Mouse (Mus musculus) 3134 (cell line): Measurements from ENCODE around the gene Nova2.
A peak's percentile ranks its signal among the peaks of the same experiment; 100 is the strongest.

Experiments used
- DNase-seq: peaks from one replicate; pipeline ENCODE4 v3.0.0-alpha.2; 2011; ENCODE audit warnings: low spot score; ENCODE audit not compliant: insufficient read length; ENCODE audit errors: extremely low read depth

The Nova2 gene

GRCm38 (mm10) chr7:18923267-18923666 is 2.4 kb upstream of the Nova2 start:
- no peak for DNase-seq

DNA sequence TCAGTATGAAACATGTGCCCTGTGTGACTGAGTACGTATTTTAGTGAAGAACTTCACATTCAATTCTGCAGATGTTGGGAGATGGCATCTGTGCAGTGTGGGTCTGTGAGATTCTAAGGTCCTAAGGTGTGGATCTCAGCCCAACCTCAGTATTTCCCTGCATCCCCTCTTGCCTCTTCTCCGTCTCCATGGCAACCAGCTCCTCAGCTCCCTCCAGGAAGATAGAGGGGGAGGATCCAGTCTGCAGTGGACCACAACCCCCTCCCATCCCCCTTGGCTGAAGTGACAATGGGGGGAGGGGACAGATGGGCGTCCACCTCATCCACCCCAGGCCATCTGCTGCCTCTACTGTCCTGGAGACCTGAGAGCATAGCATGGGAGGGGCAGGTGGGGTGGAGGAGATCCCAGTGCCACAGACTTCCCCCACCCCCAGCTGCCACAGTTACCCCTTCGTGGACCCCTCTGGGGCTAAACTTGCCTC is 1.9 kb upstream of the Nova2 start:
- DNase-seq: no peak

DNA sequence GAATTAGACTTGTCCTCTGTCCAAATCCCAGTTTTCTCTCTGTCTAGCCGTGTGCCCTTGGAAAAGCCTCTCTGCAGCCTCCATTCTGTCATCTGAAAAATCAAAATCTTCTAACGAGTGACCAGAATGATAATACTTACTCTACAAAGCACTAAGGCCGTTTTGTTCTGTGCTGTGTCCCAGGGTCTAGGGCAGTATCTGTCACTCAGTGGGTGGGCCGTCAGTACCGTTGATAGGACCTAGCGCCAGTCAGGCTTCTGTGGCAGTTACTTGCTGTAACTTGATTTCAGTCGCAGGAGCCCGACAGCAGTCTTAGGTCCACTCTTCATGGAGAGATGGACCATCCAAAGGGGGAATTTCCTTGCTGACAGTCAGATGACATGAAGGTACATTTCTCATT is 1.4 kb upstream of the Nova2 start:
- no peak for DNase-seq

GRCm38 (mm10) chr7:18926041-18926790 is 528 bp downstream of the Nova2 start:
- no peak for DNase-seq

GRCm38 (mm10) chr7:18926911-18927310 is 1.2 kb downstream of the Nova2 start:
- no peak for DNase-seq

- DNase-seq: no peak
Measured at GRCm38 (mm10) chr7:18927759-18928158, 2.1 kb downstream of the Nova2 start.

DNA sequence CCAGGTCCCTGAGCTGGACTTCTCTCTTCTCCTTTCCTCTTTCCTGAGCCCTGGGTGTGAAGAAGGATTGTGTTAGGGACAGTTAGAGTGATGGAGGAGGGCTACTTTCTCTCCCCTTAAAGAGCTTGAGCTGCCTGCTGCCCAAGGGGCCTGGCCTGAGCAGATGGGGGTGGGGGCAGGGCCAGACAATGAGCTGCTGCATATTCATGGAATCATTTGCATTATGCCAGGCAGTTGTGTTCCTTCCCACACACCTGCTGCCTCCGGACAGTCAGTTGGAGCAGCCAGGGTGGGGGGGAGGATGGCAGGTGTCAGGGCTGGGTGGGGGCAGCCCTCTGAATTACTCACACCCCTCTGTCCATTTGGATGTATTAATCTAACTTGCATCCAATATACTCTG is 16.7 kb downstream of the Nova2 start:
- no peak for DNase-seq

- no peak for DNase-seq
Measured at GRCm38 (mm10) chr7:18942815-18943214, 17.1 kb downstream of the Nova2 start.

DNA sequence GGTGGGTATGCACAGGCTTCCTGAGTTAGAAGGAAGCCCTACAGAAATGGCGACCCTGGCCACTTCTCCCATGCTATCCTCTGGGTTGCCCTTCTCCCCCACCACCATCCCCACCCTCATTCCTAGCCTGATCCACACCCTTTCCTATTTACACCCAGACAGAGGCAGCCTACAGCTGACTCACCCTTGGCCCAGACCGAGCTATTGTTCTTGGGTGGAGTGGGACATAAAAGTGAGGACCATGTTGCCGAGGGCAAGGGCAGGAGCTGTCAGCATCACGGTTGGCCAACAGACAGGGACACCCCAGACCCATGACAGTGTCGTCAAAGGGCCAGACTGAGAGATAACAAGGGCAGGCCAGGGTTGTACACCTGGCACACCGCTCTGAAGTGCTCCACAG is 22.5 kb downstream of the Nova2 start:
- no peak for DNase-seq

DNA sequence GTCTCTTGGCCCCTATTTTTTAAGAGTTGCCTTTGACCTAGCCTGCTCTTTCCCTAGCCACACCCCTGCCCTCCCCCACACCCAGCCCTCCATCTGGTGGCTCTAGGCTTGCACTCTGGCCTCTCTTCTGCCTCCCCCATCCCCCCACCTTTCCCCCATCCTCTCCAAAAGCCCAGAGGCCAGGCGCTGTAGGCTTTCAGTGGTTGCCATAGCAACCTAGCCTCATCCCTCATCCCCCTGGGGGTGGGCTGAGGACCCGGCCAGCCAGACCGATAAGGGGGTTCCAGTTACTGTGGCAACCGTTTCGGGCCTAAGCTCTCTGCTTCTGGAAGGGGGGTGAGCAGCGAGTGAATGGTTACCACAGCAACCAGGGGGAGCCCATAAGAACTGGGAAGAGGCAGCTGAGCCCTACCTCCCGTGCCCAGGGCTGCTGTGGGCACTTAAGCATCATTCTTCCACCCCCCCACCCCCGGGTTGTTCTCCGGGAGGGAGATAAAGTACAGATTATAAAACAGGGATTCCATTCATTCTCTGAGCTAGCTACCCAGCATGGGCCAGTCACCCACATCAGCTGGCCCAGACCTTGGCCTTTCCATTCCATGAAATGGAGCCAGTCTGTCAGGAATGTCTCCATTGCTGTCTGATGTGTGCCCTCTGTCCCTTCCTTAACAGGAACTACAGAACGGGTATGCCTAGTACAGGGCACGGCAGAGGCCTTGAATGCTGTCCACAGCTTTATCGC is 24.3 kb downstream of the Nova2 start:
- no peak for DNase-seq

DNA sequence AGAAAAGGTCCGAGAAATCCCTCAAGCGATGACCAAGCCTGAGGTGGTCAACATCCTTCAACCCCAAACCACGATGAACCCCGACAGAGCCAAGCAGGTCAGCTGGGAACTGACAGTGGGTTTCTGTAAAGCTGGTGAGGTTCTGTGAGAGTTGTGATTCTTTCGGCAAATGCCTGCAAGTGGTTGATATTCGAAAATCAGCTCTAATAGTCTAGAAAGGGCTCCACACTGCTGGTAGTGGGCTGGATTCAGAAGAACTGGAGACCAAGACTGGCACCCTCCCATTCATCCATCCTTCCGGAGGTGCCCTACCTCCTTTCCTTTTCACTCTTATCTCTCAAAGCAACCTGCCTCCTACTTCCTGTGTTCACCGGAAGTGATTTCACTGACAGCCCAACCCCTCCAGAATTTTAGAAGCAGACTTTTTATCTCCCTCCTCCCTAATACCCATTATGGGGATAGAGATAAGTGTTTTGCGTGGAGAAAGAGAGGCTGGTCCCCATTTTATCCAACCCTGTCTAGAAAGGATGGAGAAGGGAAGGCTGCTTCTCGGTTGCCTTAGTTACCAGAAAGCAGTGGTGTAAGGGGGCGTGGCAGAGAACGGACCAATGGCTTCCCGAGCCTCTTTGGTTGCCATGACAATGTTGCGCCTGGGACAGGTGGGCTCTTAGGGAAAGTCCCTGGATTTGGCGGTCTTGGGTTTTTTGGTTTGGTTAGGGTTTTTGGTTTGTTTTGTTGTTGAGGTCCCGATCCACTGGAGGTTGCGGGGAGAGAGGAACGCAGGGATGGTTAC is 25.0 kb downstream of the Nova2 start:
- DNase-seq: no peak

- no peak for DNase-seq
Measured at GRCm38 (mm10) chr7:18951397-18951796, 25.7 kb downstream of the Nova2 start.

DNA sequence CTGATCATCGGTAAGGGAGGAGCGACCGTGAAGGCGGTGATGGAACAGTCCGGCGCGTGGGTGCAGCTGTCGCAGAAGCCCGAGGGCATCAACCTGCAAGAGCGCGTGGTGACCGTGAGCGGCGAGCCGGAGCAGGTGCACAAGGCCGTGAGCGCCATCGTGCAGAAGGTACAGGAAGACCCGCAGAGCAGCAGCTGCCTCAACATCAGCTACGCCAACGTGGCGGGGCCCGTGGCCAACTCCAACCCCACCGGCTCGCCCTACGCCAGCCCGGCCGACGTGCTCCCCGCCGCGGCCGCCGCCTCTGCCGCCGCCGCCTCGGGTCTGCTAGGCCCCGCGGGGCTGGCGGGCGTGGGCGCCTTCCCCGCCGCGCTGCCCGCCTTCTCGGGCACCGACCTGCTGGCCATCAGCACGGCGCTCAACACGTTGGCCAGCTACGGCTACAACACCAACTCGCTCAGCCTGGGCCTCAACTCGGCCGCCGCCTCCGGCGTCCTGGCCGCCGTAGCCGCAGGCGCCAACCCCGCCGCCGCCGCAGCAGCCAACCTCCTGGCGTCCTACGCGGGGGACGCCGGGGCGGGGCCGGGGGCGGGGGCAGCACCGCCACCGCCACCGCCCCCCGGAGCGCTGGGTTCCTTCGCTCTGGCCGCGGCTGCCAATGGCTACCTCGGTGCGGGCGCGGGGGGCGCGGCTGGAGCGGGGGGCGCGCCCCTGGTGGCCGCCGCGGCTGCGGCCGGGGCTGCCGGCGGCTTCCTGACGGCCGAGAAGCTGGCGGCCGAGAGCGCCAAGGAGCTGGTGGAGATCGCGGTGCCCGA is 32.1 kb downstream of the Nova2 start:
- peak; percentile 85 for DNase-seq

GRCm38 (mm10) chr7:18958384-18958766 is 32.7 kb downstream of the Nova2 start:
- DNase-seq: peak; percentile 75

DNA sequence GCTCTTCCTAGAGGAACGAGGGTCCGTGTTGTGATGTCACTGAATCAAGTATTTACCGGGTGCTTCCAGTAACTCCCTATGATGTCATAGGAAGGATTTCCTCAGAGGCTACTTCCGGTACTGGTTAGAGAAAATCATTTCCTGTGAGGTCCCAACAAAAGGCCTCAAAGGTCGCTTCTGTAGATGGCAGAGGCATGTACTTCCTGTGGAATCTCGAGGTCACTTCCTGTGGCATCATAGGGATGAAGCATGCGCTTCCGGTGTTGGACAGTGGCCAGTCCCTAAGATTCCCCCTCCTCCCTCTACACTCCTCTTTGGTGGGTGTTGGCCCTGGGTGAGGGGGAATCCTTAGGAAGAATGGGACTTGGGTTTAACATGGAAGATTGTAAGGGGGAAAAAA is 33.8 kb downstream of the Nova2 start:
- no peak for DNase-seq

DNA sequence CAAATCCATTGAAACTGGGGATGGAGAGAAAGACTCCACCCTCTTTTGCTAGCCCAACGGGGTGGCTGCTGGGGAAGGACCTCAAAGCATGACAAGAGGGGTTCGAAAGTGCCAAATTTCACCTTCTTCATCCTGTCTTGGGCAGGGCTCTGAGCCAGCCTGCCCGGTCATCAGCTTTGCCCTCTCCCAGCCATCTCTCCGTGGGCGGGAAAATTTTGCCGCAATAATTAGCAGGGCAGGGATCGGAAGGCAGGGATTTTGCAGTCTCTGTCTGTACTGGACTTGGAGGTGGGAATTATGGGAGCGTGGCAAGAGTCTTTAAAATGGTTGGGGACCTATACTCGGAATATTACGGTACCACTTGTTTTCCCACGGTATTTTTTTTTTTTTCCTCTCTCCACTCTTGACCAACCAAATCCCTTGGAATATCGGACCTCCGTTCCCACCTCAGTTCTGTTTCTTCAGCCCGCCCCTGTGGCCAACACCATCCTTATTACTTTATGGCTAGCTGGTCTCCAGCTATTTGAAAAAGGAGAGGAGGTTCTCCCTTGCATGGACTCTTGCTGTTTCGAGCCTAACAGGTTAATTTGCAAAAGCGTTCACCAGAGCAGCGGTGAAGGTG is 36.6 kb downstream of the Nova2 start:
- DNase-seq: no peak

DNA sequence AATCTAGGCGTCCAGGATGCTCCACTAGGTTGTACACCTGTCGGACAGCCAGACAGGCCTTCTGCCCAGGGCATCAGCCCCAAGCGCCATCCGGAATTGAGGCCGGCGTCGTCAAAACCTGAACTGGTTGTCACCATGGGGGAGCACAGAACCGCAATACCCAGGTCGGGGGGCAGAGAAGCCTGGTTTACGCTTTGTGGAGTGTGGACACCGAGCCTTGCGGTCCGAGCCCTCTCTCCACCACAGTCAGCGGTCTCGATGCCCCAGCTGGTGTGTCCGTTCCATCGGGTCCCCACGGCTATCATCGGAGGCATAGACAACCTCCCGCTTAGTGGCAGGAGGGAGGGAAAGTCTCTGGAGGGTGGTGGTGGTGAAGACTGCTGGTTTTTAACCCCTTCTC is 37.1 kb downstream of the Nova2 start:
- no peak for DNase-seq

GRCm38 (mm10) chr7:18963294-18963843 is 37.7 kb downstream of the Nova2 start:
- no peak for DNase-seq

- no peak for DNase-seq
Measured at GRCm38 (mm10) chr7:18965312-18965711, 39.6 kb downstream of the Nova2 start.

DNA sequence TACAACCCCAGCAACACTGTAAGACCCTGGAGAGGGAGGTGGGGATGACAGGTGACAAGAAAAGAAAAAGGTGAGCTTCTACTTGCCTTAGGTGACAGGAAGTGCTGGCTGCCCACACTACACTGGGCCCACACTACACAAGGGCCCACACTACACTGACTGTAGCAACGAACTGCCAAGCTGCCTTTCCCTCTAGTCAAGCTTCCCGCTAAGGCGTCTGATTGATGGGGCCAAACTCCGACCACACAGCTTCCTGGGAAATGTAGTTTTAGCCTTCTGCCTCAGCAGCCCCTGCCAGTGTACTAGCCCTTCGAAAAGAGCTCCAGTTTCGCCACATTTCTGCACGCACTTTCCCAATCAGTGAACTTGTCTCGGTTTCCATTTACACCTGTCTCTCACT is 41.9 kb downstream of the Nova2 start:
- DNase-seq: no peak
